Mouse (Mus musculus) neural tube, embryonic 11.5 days (tissue): ENCODE results near the gene Dlgap1. TPM values are rescaled to one million over a fixed set of nuclear protein-coding genes. Genes with fewer than 3 reads are reported as not detected.

ENCODE experiments used
- ATAC-seq: fragments of 200-750 bp; cut with Nextera tagmentation; 2 replicates; pipeline ENCODE4 v1.8.0; 2017; ENCODE audit warnings: moderate number of reproducible peaks, mild to moderate bottlenecking, moderate TSS enrichment, moderate library complexity; ENCODE audit not compliant: insufficient read depth, low FRiP score, low TSS enrichment
- DNase-seq: peaks from one replicate; pipeline ENCODE4 v3.0.0-alpha.2; 2015; ENCODE audit warnings: low spot score
- H3K27ac ChIP-seq: fragments of 300-500 bp; sonication (generic); 2 replicates; pipeline ENCODE4 v1.5.1; 2014; ENCODE audit warnings: low read depth, mild to moderate bottlenecking, low read length
- H3K27me3 ChIP-seq: fragments of 300-500 bp; sonication (generic); 2 replicates; pipeline ENCODE4 v1.6.1; 2014; ENCODE audit warnings: mild to moderate bottlenecking, low read length, mixed read lengths; ENCODE audit not compliant: control insufficient read depth, insufficient read depth
- H3K36me3 ChIP-seq: fragments of 300-500 bp; sonication (generic); 2 replicates; pipeline ENCODE4 v1.6.1; 2014; ENCODE audit warnings: mild to moderate bottlenecking, low read length, moderate library complexity, mixed read lengths; ENCODE audit not compliant: control insufficient read depth, insufficient read depth
- H3K4me1 ChIP-seq: fragments of 300-500 bp; sonication (generic); 2 replicates; pipeline ENCODE4 v1.6.1; 2014; ENCODE audit warnings: low read length, mixed read lengths; ENCODE audit not compliant: control insufficient read depth, insufficient read depth
- H3K4me2 ChIP-seq: fragments of 300-500 bp; sonication (generic); 2 replicates; pipeline ENCODE4 v1.6.1; 2014; ENCODE audit warnings: low read depth, mild to moderate bottlenecking, moderate library complexity
- H3K4me3 ChIP-seq: fragments of 300-500 bp; sonication (generic); 2 replicates; pipeline ENCODE4 v1.5.1; 2014; ENCODE audit warnings: low read depth, low read length
- H3K9ac ChIP-seq: fragments of 300-500 bp; sonication (generic); 2 replicates; pipeline ENCODE4 v1.6.1; 2014; ENCODE audit warnings: mild to moderate bottlenecking, low read length
- H3K9me3 ChIP-seq: fragments of 300-500 bp; sonication (generic); 2 replicates; pipeline ENCODE4 v1.6.1; 2016; ENCODE audit warnings: low read length; ENCODE audit not compliant: control insufficient read depth
- WGBS: fragments of 180-500 bp; shearing (Covaris S2); extraction: QIAGEN DNeasy Blood & Tissue Kit; methylation state at CpG from one replicate; pipeline ENCODE4 v1.1.7; 2014; 5-methylcytosine and 5-hydroxymethylcytosine counted together
- polyA plus RNA-seq: library from polyadenylated mRNA; unstranded; fragments of >200 nt; fragmentation: Nextera tagmentation; extraction: Ambion mirVana; gene quantifications from 2 replicates; pipeline ENCODE4 v1.2.1, GENCODE M21; 2014

Gene Dlgap1
- polyA plus RNA-seq, result 5.8 and 5.9 TPM in 2 replicates

DNA sequence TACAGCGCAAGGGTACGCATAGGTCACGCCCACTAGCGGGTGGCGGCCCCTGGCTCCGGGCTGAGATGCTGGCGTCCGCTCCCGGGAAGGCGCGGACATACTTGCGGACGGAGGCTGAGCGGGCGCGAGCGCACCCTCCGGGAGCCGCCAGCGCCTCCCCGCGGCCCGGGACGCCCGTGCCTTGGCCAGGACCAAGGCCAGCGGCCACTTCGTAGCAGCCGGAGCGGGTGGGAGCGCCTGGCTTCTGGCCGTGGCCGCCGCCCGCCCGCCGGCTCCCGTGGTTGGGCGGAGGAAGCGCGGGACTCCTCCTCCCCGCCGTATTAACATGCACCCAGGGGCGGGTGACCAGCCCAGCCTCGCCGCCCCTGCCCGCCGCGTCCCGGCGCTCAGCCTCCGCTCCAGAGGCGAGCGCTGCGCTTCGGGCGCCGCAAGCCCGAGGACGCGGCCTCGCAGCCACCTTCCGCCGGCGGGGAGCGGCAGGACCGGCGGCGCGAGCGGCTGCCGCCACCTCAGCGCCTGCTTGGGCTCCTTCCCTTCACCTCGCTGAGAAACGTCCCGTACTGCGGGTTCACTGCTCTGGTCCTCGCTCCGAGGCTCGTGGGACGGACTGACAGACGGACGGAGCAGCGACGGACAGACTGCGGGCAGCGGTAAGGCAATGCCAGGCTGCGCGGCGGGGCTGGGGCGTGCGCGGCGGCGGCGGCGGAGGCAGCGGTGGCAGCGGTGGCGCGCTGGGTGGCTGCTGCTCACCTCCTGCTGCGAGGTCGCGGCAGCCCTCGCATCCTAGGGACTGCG is at the start of gene Dlgap1:
Dlgap1 (plus strand) TSS at position 53 of the 795 bp plus-strand sequence.
- Histone ChIP-seq H3K9ac (peak within 1 kb of the TSS; percentile 61), H3K36me3 (no peaks in the 10 kb centered on the region), H3K9me3 (no peaks in the 10 kb centered on the region), H3K4me2 (peak within 1 kb of the TSS; percentile 99), H3K4me3 (peak within 1 kb of the TSS; percentile 60), H3K4me1 (0 out of 2 replicates have a peak, but pooled peaks cover 5% of the 10 kb centered on the region), H3K27me3 (peaks cover 11% of the 10 kb centered on the region; the same call in 1 of the 2 replicates), H3K27ac (no peak within 1 kb of the TSS)
- DNase-seq (peak; percentile 89), ATAC-seq (peak; percentile 91)
- WGBS, result under 1% methylated on average over 74 of the region's 105 CpGs

GRCm38 (mm10) chr17:69954936-69955335 is 13.9 kb upstream of the Dlgap1 start:
- Histone ChIP-seq H3K9ac (no peak overlapping the region), H3K27ac (no peak overlapping the region), H3K4me1 (no peaks in the 10 kb centered on the region), H3K4me2 (no peak overlapping the region), H3K27me3 (no peaks in the 10 kb centered on the region), H3K4me3 (no peak overlapping the region), H3K36me3 (no peaks in the 10 kb centered on the region), H3K9me3 (no peaks in the 10 kb centered on the region)
- no peak for ATAC-seq
- WGBS, result 81% methylated on average over 1 of the region's 1 CpGs
- no peak for DNase-seq

- H3K4me2 ChIP-seq, result peak overlapping the region; percentile 99
- WGBS, result under 1% methylated on average over 43 of the region's 43 CpGs
- no peaks in the 10 kb centered on the region for H3K36me3 ChIP-seq
- peak overlapping the region; percentile 61 for H3K9ac ChIP-seq
- peak overlapping the region; percentile 60 for H3K4me3 ChIP-seq
- ATAC-seq, result peak; percentile 25
- 0 out of 2 replicates have a peak, but pooled peaks cover 5% of the 10 kb centered on the region for H3K4me1 ChIP-seq
- peak; percentile 67 for DNase-seq
- H3K9me3 ChIP-seq, result no peaks in the 10 kb centered on the region
- H3K27me3 ChIP-seq, result peaks cover 11% of the 10 kb centered on the region; the same call in 1 of the 2 replicates
- no peak overlapping the region for H3K27ac ChIP-seq
Measured at GRCm38 (mm10) chr17:69969816-69970750, 1.2 kb downstream of the Dlgap1 start.

GRCm38 (mm10) chr17:69973081-69973480 is 4.2 kb downstream of the Dlgap1 start:
- ATAC-seq (no peak), DNase-seq (no peak)
- H3K4me3 ChIP-seq, result no peak overlapping the region

DNA sequence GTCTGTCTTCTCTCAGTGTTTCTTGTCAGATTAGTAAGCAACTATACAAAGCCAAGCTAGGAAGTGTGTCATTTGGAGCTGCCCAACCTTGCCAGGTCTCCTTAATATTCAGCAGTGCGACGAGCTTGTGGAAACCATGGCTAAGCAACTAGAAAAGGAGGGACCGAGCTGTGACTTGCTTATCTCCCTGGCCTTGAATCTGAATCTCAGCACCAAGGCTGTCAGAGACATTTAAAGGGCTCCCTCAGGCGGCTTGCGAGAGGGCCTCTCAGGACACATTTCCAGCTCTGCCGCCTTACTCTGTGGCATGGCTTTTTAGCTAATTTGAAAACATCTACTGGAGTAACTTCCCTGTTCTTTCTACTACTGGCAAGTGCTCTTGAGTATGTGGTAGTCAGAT is 5.1 kb downstream of the Dlgap1 start:
- H3K9me3 ChIP-seq, result no peaks in the 10 kb centered on the region

More at GRCm38 (mm10) chr17:69973081-69973480, 4.2 kb downstream of the Dlgap1 start:
- no peak overlapping the region for H3K27ac ChIP-seq
- no peaks in the 10 kb centered on the region for H3K36me3 ChIP-seq
- H3K4me1 ChIP-seq, result 0 out of 2 replicates have a peak, but pooled peaks cover 5% of the 10 kb centered on the region
- peaks cover 11% of the 10 kb centered on the region; the same call in 1 of the 2 replicates for H3K27me3 ChIP-seq
- H3K9me3 ChIP-seq, result no peaks in the 10 kb centered on the region
- 83% methylated on average over 3 of the region's 3 CpGs for WGBS
- H3K9ac ChIP-seq, result no peak overlapping the region
- H3K4me2 ChIP-seq, result no peak overlapping the region

GRCm38 (mm10) chr17:69982236-69982923 is 13.5 kb downstream of the Dlgap1 start:
- DNase-seq (no peak), ATAC-seq (no peak)
- 85% methylated on average over 6 of the region's 6 CpGs for WGBS
- H3K4me3 ChIP-seq, result no peak overlapping the region
- no peaks in the 10 kb centered on the region for H3K36me3 ChIP-seq
- no peaks in the 10 kb centered on the region for H3K9me3 ChIP-seq
- H3K27me3 ChIP-seq, result no peaks in the 10 kb centered on the region
- H3K4me2 ChIP-seq, result no peak overlapping the region
- H3K4me1 ChIP-seq, result no peaks in the 10 kb centered on the region
- H3K27ac ChIP-seq, result no peak overlapping the region
- no peak overlapping the region for H3K9ac ChIP-seq

More for the DNA sequence above, 5.1 kb downstream of the Dlgap1 start:
- ATAC-seq (no peak), DNase-seq (no peak)
- Histone ChIP-seq H3K27me3 (peaks cover 11% of the 10 kb centered on the region; the same call in 1 of the 2 replicates), H3K4me1 (0 out of 2 replicates have a peak, but pooled peaks cover 5% of the 10 kb centered on the region), H3K4me2 (no peak overlapping the region), H3K4me3 (no peak overlapping the region), H3K9ac (no peak overlapping the region), H3K36me3 (no peaks in the 10 kb centered on the region), H3K27ac (no peak overlapping the region)
- 68% methylated on average over 6 of the region's 6 CpGs for WGBS

DNA sequence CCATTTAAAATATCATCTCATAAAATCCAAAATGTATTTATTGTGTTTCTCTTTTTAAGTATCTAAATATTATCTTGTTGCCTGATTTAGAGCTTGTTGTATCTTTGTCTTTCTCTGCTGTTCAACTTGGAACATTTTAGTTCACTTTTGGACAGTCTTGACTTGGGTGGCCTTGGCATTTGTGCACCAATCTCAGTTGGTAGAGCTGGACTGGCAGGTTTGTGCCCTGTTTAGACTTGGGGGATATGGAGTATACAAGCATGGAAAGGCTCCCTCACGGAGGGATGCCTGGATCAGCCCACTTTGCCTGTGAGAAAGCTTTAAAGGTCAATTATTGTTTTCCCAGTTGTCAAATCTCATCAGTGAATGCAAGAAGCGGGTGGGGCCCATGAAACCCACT is 27.5 kb downstream of the Dlgap1 start:
- ATAC-seq (no peak), DNase-seq (no peak)
- H3K9ac ChIP-seq, result no peak overlapping the region
- H3K4me3 ChIP-seq, result no peak overlapping the region
- no peaks in the 10 kb centered on the region for H3K4me1 ChIP-seq
- no peak overlapping the region for H3K27ac ChIP-seq
- H3K9me3 ChIP-seq, result no peaks in the 10 kb centered on the region
- no peaks in the 10 kb centered on the region for H3K27me3 ChIP-seq
- no peaks in the 10 kb centered on the region for H3K36me3 ChIP-seq
- 89% methylated on average over 2 of the region's 2 CpGs for WGBS
- H3K4me2 ChIP-seq, result no peak overlapping the region

DNA sequence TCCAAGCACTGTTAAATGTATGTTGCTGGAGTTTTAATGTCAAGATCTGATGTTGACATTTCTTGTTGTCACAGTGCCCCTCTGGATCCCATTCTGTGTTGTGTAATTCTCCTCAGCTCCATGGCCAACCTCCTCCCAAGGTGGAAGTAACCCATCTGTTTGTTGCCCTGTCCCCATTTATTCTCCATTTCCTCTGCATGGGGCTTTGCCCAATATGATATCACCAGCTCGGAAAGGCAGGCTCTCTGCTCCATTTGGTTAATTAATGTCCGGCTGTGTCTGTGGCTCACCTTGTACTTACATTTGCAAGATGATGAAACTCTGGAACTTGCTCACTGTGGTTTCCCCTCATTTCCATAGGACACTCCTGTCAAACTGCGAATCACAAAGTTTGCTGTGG is 33.2 kb downstream of the Dlgap1 start:
- no peak for ATAC-seq
- Histone ChIP-seq H3K36me3 (no peaks in the 10 kb centered on the region), H3K9ac (no peak overlapping the region), H3K27me3 (no peaks in the 10 kb centered on the region), H3K4me3 (no peak overlapping the region), H3K4me2 (no peak overlapping the region), H3K27ac (no peak overlapping the region), H3K9me3 (no peaks in the 10 kb centered on the region), H3K4me1 (no peaks in the 10 kb centered on the region)
- no peak for DNase-seq
- WGBS, result 87% methylated on average over 3 of the region's 3 CpGs
